In genomic region chr12:52700697-52701191, GRCm38 (mm10) we compare ENCODE assay signal across 8 mouse cellular contexts. TPM values are rescaled to one million over a fixed set of nuclear protein-coding genes. Genes with fewer than 3 reads are reported as not detected.
DNase-seq lines count a peak whose midpoint lies in the region; ATAC-seq and TF ChIP-seq lines count a peak whose summit lies in the region.

No protein-coding gene starts in this region.

- TF ChIP-seq POLR2A in lung, adult 2 months (IDR thresholded peaks at IDR 0.05; ENCODE audit: borderline replicate concordance, extremely low read depth, low read depth, low read length), result no peak

- no peaks in the 10 kb centered on the region for H3K27me3 ChIP-seq in lung, embryonic 15.5 days
- H3K27me3 ChIP-seq in hindbrain, embryonic 10.5 days (ENCODE audit: insufficient read depth, poor library complexity, severe bottlenecking), result no peaks in the 10 kb centered on the region
- no peaks in the 10 kb centered on the region for H3K27me3 ChIP-seq in midbrain, embryonic 13.5 days

- no peak for DNase-seq in lung, adult 2 months
- DNase-seq in cerebellum, postnatal 14 days, result peak; percentile 32 to 57
- peak; percentile 33 for DNase-seq in hindbrain, embryonic 10.5 days (ENCODE audit: low spot score)
- DNase-seq in adrenal gland, postnatal 10 days, result no peak
- DNase-seq in spleen, postnatal 14 days (ENCODE audit: low spot score in 2 of 2), result no peak

- H3K4me2 ChIP-seq in lung, embryonic 15.5 days, result peak overlapping the region; percentile 40
- H3K4me2 ChIP-seq in midbrain, embryonic 13.5 days (replicated peaks), result peak overlapping the region; percentile 85

- WGBS in lung, embryonic 15.5 days, result 44% methylated on average over 15 of the region's 15 CpGs
- WGBS in lung, adult 2 months, result 51% methylated on average over 15 of the region's 15 CpGs
- 25% methylated on average over 15 of the region's 15 CpGs for WGBS in hindbrain, embryonic 10.5 days
- WGBS in midbrain, embryonic 13.5 days, result 9% methylated on average over 15 of the region's 15 CpGs

- H3K4me3 ChIP-seq in lung, embryonic 15.5 days, result no peak overlapping the region
- H3K4me3 ChIP-seq in lung, adult 2 months (replicated peaks; ENCODE audit: extremely low read depth, low read depth, low read length), result no peak overlapping the region
- H3K4me3 ChIP-seq in hindbrain, embryonic 10.5 days, result peak overlapping the region; percentile 57
- peak overlapping the region; percentile 55 for H3K4me3 ChIP-seq in midbrain, embryonic 13.5 days (replicated peaks)

- no peaks in the 10 kb centered on the region for H3K36me3 ChIP-seq in lung, embryonic 15.5 days
- H3K36me3 ChIP-seq in hindbrain, embryonic 10.5 days, result peaks cover 5% of the 10 kb centered on the region; the same call in 1 of the 2 replicates
- H3K36me3 ChIP-seq in midbrain, embryonic 13.5 days, result peaks cover 3% of the 10 kb centered on the region

- TF ChIP-seq CTCF in lung, adult 2 months (IDR thresholded peaks at IDR 0.05; ENCODE audit: insufficient read depth, low read length), result no peak

- H3K4me1 ChIP-seq in lung, embryonic 15.5 days, result peaks cover 9% of the 10 kb centered on the region; the same call in 1 of the 2 replicates
- no peaks in the 10 kb centered on the region for H3K4me1 ChIP-seq in lung, adult 2 months (ENCODE audit: control insufficient read depth, insufficient read depth, low read length)
- H3K4me1 ChIP-seq in hindbrain, embryonic 10.5 days (replicated peaks), result peaks cover 59% of the 10 kb centered on the region
- H3K4me1 ChIP-seq in midbrain, embryonic 13.5 days (replicated peaks), result peaks cover 58% of the 10 kb centered on the region

- no peak overlapping the region for H3K9ac ChIP-seq in lung, embryonic 15.5 days
- H3K9ac ChIP-seq in midbrain, embryonic 13.5 days (replicated peaks), result peak overlapping the region; percentile 84

- H3K27ac ChIP-seq in lung, embryonic 15.5 days, result no peak overlapping the region
- peak overlapping the region; percentile 89 for H3K27ac ChIP-seq in hindbrain, embryonic 10.5 days
- H3K27ac ChIP-seq in midbrain, embryonic 13.5 days, result peak overlapping the region; percentile 94

- H3K9me3 ChIP-seq in lung, embryonic 15.5 days, result no peaks in the 10 kb centered on the region
- no peaks in the 10 kb centered on the region for H3K9me3 ChIP-seq in hindbrain, embryonic 10.5 days
- no peaks in the 10 kb centered on the region for H3K9me3 ChIP-seq in midbrain, embryonic 13.5 days

- ATAC-seq in lung, embryonic 15.5 days (ENCODE audit: borderline replicate concordance, extremely low read depth, low FRiP score, low TSS enrichment), result no peak
- ATAC-seq in midbrain, embryonic 13.5 days, result peak; percentile 40
- ATAC-seq in activated CD4-positive, CD25-positive, alpha-beta regulatory T cell, adult 4 months, result no peak

RNA-seq across cellular contexts. Expression of gene Akap6, which starts 1.6 kb away (rescaled TPM):
- 0.81 and 0.89 TPM in 2 replicates for polyA plus RNA-seq in lung, embryonic 15.5 days (2015; fragmentation: Nextera tagmentation; extraction: Ambion mirVana)
- 0.50 and 0.96 TPM in 2 replicates for polyA plus RNA-seq in lung, adult 2 months (2012; rRNA removed)
- 11.2 and 18.7 TPM in 2 replicates for polyA plus RNA-seq in hindbrain, embryonic 10.5 days (2016; fragmentation: Nextera tagmentation; extraction: Ambion mirVana)
- 25.2 and 28.7 TPM in 2 replicates for polyA plus RNA-seq in midbrain, embryonic 13.5 days (2015; fragmentation: Nextera tagmentation; extraction: Ambion mirVana)
- under 1 TPM; 0.06 to 0.08 TPM for polyA plus RNA-seq in activated CD4-positive, CD25-positive, alpha-beta regulatory T cell, adult 4 months (2017; shearing (Covaris generic))
- total RNA-seq in adrenal gland, postnatal 10 days (2021), result 10 to 100 TPM in 1 of 2 experiments, 1 to 10 TPM in 1; 4.2 to 11.6 TPM

Comparison
In these comparisons a context has a peak if more than half of its experiments do, and no peak if none do; other contexts are left out.
1. H3K4me3 ChIP-seq: peak in hindbrain, embryonic 10.5 days (single experiment) and midbrain, embryonic 13.5 days (single experiment); none in lung, embryonic 15.5 days (single experiment) and lung, adult 2 months (single experiment).
2. DNase-seq: peak in cerebellum, postnatal 14 days (2 of 2) and hindbrain, embryonic 10.5 days (single experiment); none in lung, adult 2 months (single experiment), adrenal gland, postnatal 10 days (single experiment) and spleen, postnatal 14 days (0 of 2).